Mouse (Mus musculus) ES-E14 (cell line): Measurements from ENCODE around the gene Psme4. TPM values are rescaled to one million over a fixed set of nuclear protein-coding genes. Genes with fewer than 3 reads are reported as not detected.
A peak's percentile ranks its signal among the peaks of the same experiment; 100 is the strongest.

Experiments used
- DNase-seq: peaks from one replicate; pipeline ENCODE4 v3.0.0-alpha.2; 2013; ENCODE audit warnings: low read depth, low spot score
- H3K27ac ChIP-seq: 2 replicates; pipeline ENCODE4 v1.5.1; 2012; ENCODE audit warnings: low read depth, mild to moderate bottlenecking, low read length, moderate library complexity, mixed read lengths; ENCODE audit not compliant: poor library complexity, insufficient read depth, severe bottlenecking
- H3K36me3 ChIP-seq: 2 replicates; pipeline ENCODE4 v1.6.1; 2012; ENCODE audit warnings: mild to moderate bottlenecking, low read length, moderate library complexity, mixed read lengths; ENCODE audit not compliant: control insufficient read depth, poor library complexity, insufficient read depth, severe bottlenecking
- H3K4me1 ChIP-seq, 2 experiments: fragments of 150-350 bp in 1 of 2; sonication (generic) in 1 of 2; 2 replicates each; pipeline ENCODE4 v1.6.1; 2012; ENCODE audit warnings: low read length in 2 of 2, mild to moderate bottlenecking in 1 of 2, mixed read lengths in 1 of 2; ENCODE audit not compliant: control insufficient read depth in 2 of 2, insufficient read depth in 2 of 2, poor library complexity in 1 of 2
- H3K4me3 ChIP-seq, 2 experiments: fragments of 150-350 bp in 1 of 2; sonication (generic) in 1 of 2; 2 replicates each; pipeline ENCODE4 v1.5.1; 2012; ENCODE audit warnings: low read length in 2 of 2, low read depth in 1 of 2, mild to moderate bottlenecking in 1 of 2, mixed read lengths in 1 of 2; ENCODE audit not compliant: insufficient read depth in 1 of 2, poor library complexity in 1 of 2, severe bottlenecking in 1 of 2
- H3K9ac ChIP-seq: 2 replicates; pipeline ENCODE4 v1.6.1; 2012; ENCODE audit warnings: low read depth, mild to moderate bottlenecking, low read length, mixed read lengths; ENCODE audit not compliant: poor library complexity, insufficient read depth, severe bottlenecking
- H3K9me3 ChIP-seq: fragments of 150-350 bp; sonication (generic); 2 replicates; pipeline ENCODE4 v1.6.1; 2012; ENCODE audit warnings: low read depth, mild to moderate bottlenecking, low read length; ENCODE audit not compliant: control insufficient read depth, insufficient read depth
- CHD2 ChIP-seq: IDR thresholded peaks from 2 replicates; pipeline ENCODE4 v1.6.1; 2014; ENCODE audit warnings: mild to moderate bottlenecking, low read depth, low read length, inconsistent platforms
- HCFC1 ChIP-seq: IDR thresholded peaks from 2 replicates; pipeline ENCODE4 v1.6.1; 2012; ENCODE audit warnings: low read length, inconsistent platforms, borderline replicate concordance; ENCODE audit not compliant: insufficient read depth
- MAFK ChIP-seq: IDR thresholded peaks from 2 replicates; pipeline ENCODE4 v1.6.1; 2014; ENCODE audit warnings: mild to moderate bottlenecking, low read depth, low read length, inconsistent platforms; ENCODE audit not compliant: insufficient read depth
- ZC3H11A ChIP-seq: IDR thresholded peaks from 2 replicates; pipeline ENCODE4 v1.6.1; 2012; ENCODE audit warnings: low read depth, mild to moderate bottlenecking, inconsistent platforms, low read length, borderline replicate concordance
- ZNF384 ChIP-seq: IDR thresholded peaks from 2 replicates; pipeline ENCODE4 v1.6.1; 2012; ENCODE audit warnings: low read depth, low read length, inconsistent platforms
- in situ Hi-C, 2 experiments: fragments of 600-800 bp; cut with MboI; formaldehyde crosslinking; loops; one replicate each; pipeline ENCODE4 v1.15.1; 2025; ENCODE audit warnings: low sequenced_read_pairs in 2 of 2, inconsistent platforms in 1 of 2; ENCODE audit not compliant: unreplicated experiment in 2 of 2
- total RNA-seq: library from RNA; depleted of rRNA; stranded (reverse); fragments of 300-350 nt; gene quantifications from 2 replicates; pipeline ENCODE4 v1.2.3, GENCODE M21; 2012

Psme4 gene
- total RNA-seq, 1 experiment = 91.2 TPM

- TF ChIP-seq HCFC1 (no peak), CHD2 (no peak), ZNF384 (no peak), ZC3H11A (no peak), MAFK (no peak)
- Histone ChIP-seq H3K36me3 (no peaks in the 10 kb centered on the region), H3K4me3 (peak overlapping the region in 1 of 2 experiments; percentile 85; a peak in 2 of 4 replicates), H3K9me3 (no peaks in the 10 kb centered on the region), H3K4me1 (peaks cover 3 to 6% of the 10 kb centered on the region in 2 experiments; a peak in 3 of 4 replicates), H3K9ac (no peak overlapping the region), H3K27ac (no peak overlapping the region)
- in situ Hi-C loops = no loop called here
- DNase-seq = no peak
Measured at GRCm38 (mm10) chr11:30770817-30771216, 709 bp upstream of the Psme4 start.

DNA sequence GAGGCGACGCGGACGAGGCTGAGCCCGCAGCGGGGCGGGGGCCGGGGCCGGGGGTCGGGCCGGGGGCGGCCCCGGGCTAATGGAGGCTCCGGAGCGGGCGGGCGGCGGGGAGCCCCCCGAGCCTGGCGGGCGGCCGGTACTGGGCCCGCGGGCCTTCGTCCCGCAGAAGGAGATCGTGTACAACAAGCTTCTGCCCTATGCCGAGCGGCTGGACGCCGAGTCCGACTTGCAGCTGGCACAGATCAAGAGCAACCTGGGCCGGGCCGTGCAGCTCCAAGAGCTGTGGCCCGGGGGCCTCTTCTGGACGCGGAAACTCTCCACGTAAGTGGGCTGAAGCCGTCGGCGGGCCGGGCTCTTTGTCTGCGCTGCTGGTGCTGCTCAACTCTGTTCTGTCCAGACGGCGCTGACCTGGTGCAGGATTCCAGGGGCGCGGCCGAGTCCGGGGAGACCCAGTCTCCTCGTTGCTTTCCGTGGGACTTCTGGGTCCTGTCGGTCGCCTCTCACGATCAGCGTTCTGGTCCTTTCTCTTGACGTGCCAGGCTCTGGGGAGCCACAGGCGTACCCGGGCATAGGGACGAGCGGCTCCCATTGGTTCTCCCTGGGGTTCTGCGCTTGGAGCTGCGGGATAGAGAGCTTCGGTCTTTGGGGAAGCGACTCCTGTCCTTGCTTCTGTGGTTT lies 517 bp downstream of the Psme4 start:
- in situ Hi-C loops = no loop called here
- H3K4me3 ChIP-seq = peak overlapping the region; percentile 85 to 93
- H3K9me3 ChIP-seq = no peaks in the 10 kb centered on the region
- no peak for DNase-seq
- H3K27ac ChIP-seq = peak overlapping the region; percentile 13
- H3K36me3 ChIP-seq = no peaks in the 10 kb centered on the region
- peaks cover 5 to 6% of the 10 kb centered on the region in 2 experiments; a peak in 3 of 4 replicates for H3K4me1 ChIP-seq
- peak overlapping the region; percentile 89 for H3K9ac ChIP-seq
- no peak for TF ChIP-seq CHD2
- no peak for TF ChIP-seq ZNF384
- TF ChIP-seq ZC3H11A = no peak
- no peak for TF ChIP-seq HCFC1
- no peak for TF ChIP-seq MAFK

- no peak for DNase-seq
- TF ChIP-seq MAFK (peak; percentile 60), CHD2 (no peak), HCFC1 (no peak), ZC3H11A (no peak)
- peak overlapping the region; percentile 89; the same call in 1 of the 2 replicates for H3K9ac ChIP-seq
- in situ Hi-C loops = no loop called here
- H3K27ac ChIP-seq = no peak overlapping the region
- H3K36me3 ChIP-seq = no peaks in the 10 kb centered on the region
- H3K4me1 ChIP-seq = peaks cover 6 to 9% of the 10 kb centered on the region in 2 experiments; a peak in 3 of 4 replicates
- H3K9me3 ChIP-seq = no peaks in the 10 kb centered on the region
- peak overlapping the region; percentile 85 to 93 for H3K4me3 ChIP-seq
Measured at GRCm38 (mm10) chr11:30772777-30773417, 1.4 kb downstream of the Psme4 start.

- Histone ChIP-seq H3K4me3 (no peak overlapping the region), H3K36me3 (no peaks in the 10 kb centered on the region), H3K4me1 (peaks cover 6 to 10% of the 10 kb centered on the region in 2 experiments; a peak in 3 of 4 replicates), H3K9me3 (no peaks in the 10 kb centered on the region), H3K9ac (no peak overlapping the region), H3K27ac (no peak overlapping the region)
- no peak for TF ChIP-seq CHD2
- TF ChIP-seq ZC3H11A = no peak
- no peak for TF ChIP-seq HCFC1
- DNase-seq = no peak
- in situ Hi-C loops = no loop called here
Measured at GRCm38 (mm10) chr11:30774638-30775037, 3.1 kb downstream of the Psme4 start.

GRCm38 (mm10) chr11:30777498-30777897 lies 6.0 kb downstream of the Psme4 start:
- Histone ChIP-seq H3K9ac (no peak overlapping the region), H3K9me3 (no peaks in the 10 kb centered on the region), H3K36me3 (no peaks in the 10 kb centered on the region), H3K4me3 (no peak overlapping the region), H3K4me1 (peaks cover 6 to 12% of the 10 kb centered on the region in 2 experiments; a peak in 3 of 4 replicates), H3K27ac (no peak overlapping the region)
- no peak for TF ChIP-seq CHD2
- no peak for DNase-seq
- in situ Hi-C loops = no loop called here
